Mouse (Mus musculus) heart, adult 9 months (tissue): ENCODE results near the gene Syt5.
A peak's percentile ranks its signal among the peaks of the same experiment; 100 is the strongest.
"Not testable (repeated sequence)": the region's sequence is repeated elsewhere in the genome, so short reads cannot be mapped to it uniquely, and the experiment has no call there.

Experiments used
- DNase-seq, 2 experiments: peaks; one replicate each; pipeline ENCODE4 v3.0.0; 2022; ENCODE audit warnings: low spot score in 2 of 2

Syt5 gene

GRCm38 (mm10) chr7:4547221-4547641 lies at the start of gene Syt5:
Gene Syt5 (minus strand): TSS chr7:4547541.
- DNase-seq: no peak

GRCm38 (mm10) chr7:4597046-4597445 lies 49.7 kb upstream of the Syt5 start:
- not testable (repeated sequence) for DNase-seq

GRCm38 (mm10) chr7:4581481-4581880 lies 34.1 kb upstream of the Syt5 start:
- not testable (repeated sequence) for DNase-seq

GRCm38 (mm10) chr7:4572361-4572760 lies 25.0 kb upstream of the Syt5 start:
- DNase-seq: not testable (repeated sequence)

- no peak for DNase-seq
Observed at GRCm38 (mm10) chr7:4562660-4563059, 15.3 kb upstream of the Syt5 start.

GRCm38 (mm10) chr7:4557167-4557560 lies 9.8 kb upstream of the Syt5 start:
- no peak for DNase-seq

GRCm38 (mm10) chr7:4556256-4557166 lies 9.2 kb upstream of the Syt5 start:
- DNase-seq: peak; percentile 30 to 48

GRCm38 (mm10) chr7:4546591-4547131 lies 680 bp downstream of the Syt5 start:
- DNase-seq: peak; percentile 37 to 55

GRCm38 (mm10) chr7:4546050-4546449 lies 1.3 kb downstream of the Syt5 start:
- no peak for DNase-seq

- no peak for DNase-seq
Observed at GRCm38 (mm10) chr7:4542013-4542412, 5.3 kb downstream of the Syt5 start.

- no peak for DNase-seq
Observed at GRCm38 (mm10) chr7:4541344-4541743, 6.0 kb downstream of the Syt5 start.

- DNase-seq: no peak
Observed at GRCm38 (mm10) chr7:4539019-4539418, 8.3 kb downstream of the Syt5 start.

GRCm38 (mm10) chr7:4537181-4537580 lies 10.2 kb downstream of the Syt5 start:
- no peak for DNase-seq

- DNase-seq: no peak
Observed at GRCm38 (mm10) chr7:4536369-4536768, 11.0 kb downstream of the Syt5 start.

GRCm38 (mm10) chr7:4532005-4532729 lies 15.2 kb downstream of the Syt5 start, which contains the start of gene Dnaaf3:
Gene Dnaaf3 (minus strand): TSS chr7:4532453.
- DNase-seq: peak; percentile 59 to 75

- DNase-seq: not testable (repeated sequence)
Observed at GRCm38 (mm10) chr7:4530166-4530565, 17.2 kb downstream of the Syt5 start.

GRCm38 (mm10) chr7:4527302-4527689 lies 20.0 kb downstream of the Syt5 start:
- no peak for DNase-seq

GRCm38 (mm10) chr7:4526341-4527301 lies 20.7 kb downstream of the Syt5 start:
- DNase-seq: peak; percentile 79 to 80

- DNase-seq: peak in 1 of 2 experiments; percentile 54
Observed at GRCm38 (mm10) chr7:4524212-4524922, 23.0 kb downstream of the Syt5 start, which contains the start of gene Tnni3. Gene Tnni3 (minus strand): TSS chr7:4524229.
